Mouse (Mus musculus): ENCODE results near the gene Gm17655.

- no peak for TF ChIP-seq CTCF (IDR thresholded peaks at IDR 0.05; ENCODE audit: low read depth)
- no peak for TF ChIP-seq EP300 (optimal IDR thresholded peaks at IDR 0.05)
These were observed 19.2 kb upstream of the Gm17655 start for GRCm38 (mm10) chr5:110091546-110091945.

All from stomach, postnatal 0 days (tissue).